ENCODE assay signal across 22 mouse cellular contexts in the genomic region with DNA sequence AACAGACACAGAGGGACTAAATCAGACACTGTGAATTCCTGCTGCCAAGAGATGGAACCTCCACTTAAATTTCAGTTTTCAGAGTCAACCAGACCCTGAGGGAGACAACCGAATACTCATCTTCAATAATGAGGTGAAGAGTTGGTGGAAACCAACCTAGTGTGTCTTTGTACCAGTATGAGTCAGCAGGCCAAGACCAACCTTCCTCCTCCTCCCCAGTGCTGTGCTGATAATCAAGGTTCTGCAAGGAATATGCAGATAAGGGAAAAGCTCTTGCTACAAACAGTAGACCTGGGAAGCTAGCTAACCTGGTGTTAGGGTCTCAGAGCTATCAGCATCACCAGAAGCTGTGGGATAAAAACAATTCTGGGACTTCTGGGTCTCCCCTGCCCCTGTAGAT.
A peak's percentile ranks its signal among the peaks of the same experiment; 100 is the strongest.
DNase-seq lines count a peak whose midpoint lies in the region; ATAC-seq and TF ChIP-seq lines count a peak whose summit lies in the region.
"Had no signal": no experiment of that assay in that cellular context is flagged by ENCODE, and none has a peak within 500 bp of the region (broad histone marks: within the 10 kb centered on the region; RNA-seq: fewer than 3 reads in every experiment).

No protein-coding gene starts in this region.

- H3K36me3 ChIP-seq in heart, embryonic 16.5 days (ENCODE audit: control insufficient read depth, insufficient read depth) = no peaks in the 10 kb centered on the region
- no peaks in the 10 kb centered on the region for H3K36me3 ChIP-seq in CH12.LX (replicated peaks in 1 of 2; ENCODE audit: control insufficient read depth in 1 of 2, insufficient read depth in 1 of 2, low read length in 1 of 2)
- no peaks in the 10 kb centered on the region for H3K36me3 ChIP-seq in intestine, embryonic 16.5 days (ENCODE audit: control insufficient read depth, insufficient read depth, low read length)
- H3K36me3 ChIP-seq in liver, embryonic 16.5 days (ENCODE audit: control insufficient read depth, insufficient read depth) = no peaks in the 10 kb centered on the region
- H3K36me3 ChIP-seq: embryonic facial prominence, embryonic 13.5 days; forebrain, embryonic 12.5 days; G1E; heart, embryonic 12.5 days; hindbrain, embryonic 12.5 days had no signal

- no peak overlapping the region for H3K4me2 ChIP-seq in heart, embryonic 16.5 days (ENCODE audit: low read depth, low read length)
- peak overlapping the region; percentile 1; the same call in 1 of the 2 replicates for H3K4me2 ChIP-seq in CH12.LX (ENCODE audit: insufficient read depth, low read depth, poor library complexity, severe bottlenecking)
- 0 out of 2 replicates have a peak overlapping the region, but pooled peaks have one; percentile 10 for H3K4me2 ChIP-seq in intestine, embryonic 16.5 days (ENCODE audit: low read depth, low read length)
- no peak overlapping the region for H3K4me2 ChIP-seq in liver, embryonic 16.5 days (ENCODE audit: low read depth, low read length)
- H3K4me2 ChIP-seq: embryonic facial prominence, embryonic 13.5 days; forebrain, embryonic 12.5 days; heart, embryonic 12.5 days; hindbrain, embryonic 12.5 days had no signal

- no peaks in the 10 kb centered on the region for H3K27me3 ChIP-seq in heart, embryonic 16.5 days (ENCODE audit: control insufficient read depth, insufficient read depth, low read length)
- no peaks in the 10 kb centered on the region for H3K27me3 ChIP-seq in CH12.LX (replicated peaks)
- no peaks in the 10 kb centered on the region for H3K27me3 ChIP-seq in intestine, embryonic 16.5 days (replicated peaks; ENCODE audit: control insufficient read depth, insufficient read depth, low read length)
- no peaks in the 10 kb centered on the region for H3K27me3 ChIP-seq in liver, embryonic 16.5 days (ENCODE audit: control insufficient read depth, insufficient read depth, low read depth, low read length)
- H3K27me3 ChIP-seq: embryonic facial prominence, embryonic 13.5 days; forebrain, embryonic 12.5 days; heart, embryonic 12.5 days; hindbrain, embryonic 12.5 days had no signal

- TF ChIP-seq POLR2A in CH12.LX (IDR thresholded peaks at IDR 0.05; ENCODE audit: low read depth, low read length) = no peak

- intact Hi-C loops in heart, postnatal 14 days (cut with DNase I) = no loop called here
- intact Hi-C loops in left cerebral cortex, postnatal 36 days (cut with DNase I) = no loop called here

- H3K4me1 ChIP-seq in heart, embryonic 16.5 days (ENCODE audit: control insufficient read depth, insufficient read depth, low read length) = peaks cover 27% of the 10 kb centered on the region
- peaks cover 4 to 61% of the 10 kb centered on the region in 2 experiments; a peak in 3 of 4 replicates for H3K4me1 ChIP-seq in CH12.LX (ENCODE audit: control insufficient read depth in 1 of 2, insufficient read depth in 2 of 2)
- 0 out of 2 replicates have a peak, but pooled peaks cover 9% of the 10 kb centered on the region for H3K4me1 ChIP-seq in intestine, embryonic 16.5 days (ENCODE audit: control insufficient read depth, insufficient read depth, low read length)
- H3K4me1 ChIP-seq in liver, embryonic 16.5 days (ENCODE audit: control insufficient read depth, low read depth, low read length) = no peaks in the 10 kb centered on the region
- H3K4me1 ChIP-seq: forebrain, embryonic 12.5 days; hindbrain, embryonic 12.5 days had no signal

- in situ Hi-C loops in CH12.LX (cut with MboI; ENCODE audit: low pct_ligation_motif_present, low pct_unique_long_range_greater_than_20kb, low sequenced_read_pairs) = loop anchor here (25.0 kb wide), 2 partner anchors 217 to 483 kb away; a partner anchor contains a TSS

- no peak for ATAC-seq in heart, embryonic 16.5 days (replicated peaks; ENCODE audit: extremely low read depth, insufficient read depth, low FRiP score)
- ATAC-seq in intestine, embryonic 16.5 days = peak; percentile 61; the same call in 1 of the 2 replicates
- peak; percentile 11; the same call in 1 of the 2 replicates for ATAC-seq in liver, embryonic 16.5 days (ENCODE audit: low read depth)
- ATAC-seq: forebrain, embryonic 16.5 days; hindbrain, embryonic 16.5 days had no signal

- no peaks in the 10 kb centered on the region for H3K9me3 ChIP-seq in heart, embryonic 16.5 days (replicated peaks; ENCODE audit: control insufficient read depth, low read length)
- no peaks in the 10 kb centered on the region for H3K9me3 ChIP-seq in CH12.LX (replicated peaks; ENCODE audit: low read length)
- no peaks in the 10 kb centered on the region for H3K9me3 ChIP-seq in intestine, embryonic 16.5 days (ENCODE audit: control insufficient read depth, low read length)
- no peaks in the 10 kb centered on the region for H3K9me3 ChIP-seq in liver, embryonic 16.5 days (replicated peaks; ENCODE audit: control insufficient read depth, low read length)
- H3K9me3 ChIP-seq: embryonic facial prominence, embryonic 13.5 days; forebrain, embryonic 12.5 days; heart, embryonic 12.5 days; hindbrain, embryonic 12.5 days had no signal

- H3K9ac ChIP-seq in heart, embryonic 16.5 days (ENCODE audit: low read length) = no peak overlapping the region
- no peak overlapping the region for H3K9ac ChIP-seq in CH12.LX (ENCODE audit: insufficient read depth, low read depth)
- no peak overlapping the region for H3K9ac ChIP-seq in intestine, embryonic 16.5 days (ENCODE audit: low read depth, low read length)
- no peak overlapping the region for H3K9ac ChIP-seq in liver, embryonic 16.5 days (ENCODE audit: low read depth, low read length)
- H3K9ac ChIP-seq: embryonic facial prominence, embryonic 13.5 days; forebrain, embryonic 12.5 days; heart, embryonic 12.5 days; hindbrain, embryonic 12.5 days had no signal

- dilution Hi-C loops in CH12.LX (cut with MboI; ENCODE audit: extremely low pct_ligation_motif_present, extremely low pct_unique_long_range_greater_than_20kb, low sequenced_read_pairs) = no loop called here

- no peak overlapping the region for H3K4me3 ChIP-seq in heart, embryonic 16.5 days (ENCODE audit: low read length)
- peak overlapping the region in 1 of 3 experiments; percentile 1 for H3K4me3 ChIP-seq in CH12.LX (replicated peaks in 1 of 3; ENCODE audit: low read depth in 2 of 3, low read length in 2 of 3, poor library complexity in 1 of 3)
- no peak overlapping the region for H3K4me3 ChIP-seq in intestine, embryonic 16.5 days (ENCODE audit: low read length)
- H3K4me3 ChIP-seq in liver, embryonic 16.5 days (ENCODE audit: low read depth, low read length) = no peak overlapping the region
- H3K4me3 ChIP-seq: embryonic facial prominence, embryonic 13.5 days; forebrain, embryonic 12.5 days; heart, adult 2 months; heart, embryonic 12.5 days; hindbrain, embryonic 12.5 days had no signal

- TF ChIP-seq CTCF in CH12.LX (conservative IDR thresholded peaks at IDR 0.05 in 1 of 2, IDR thresholded peaks at IDR 0.05 in 1 of 2; ENCODE audit: low read depth in 2 of 2, low read length in 2 of 2) = no peak

- TF ChIP-seq RAD21 in CH12.LX (IDR thresholded peaks at IDR 0.05; ENCODE audit: low read depth, low read length) = no peak

- peak; percentile 84 for TF ChIP-seq EP300 in CH12.LX (IDR thresholded peaks at IDR 0.05; ENCODE audit: low read length)

- WGBS in heart, embryonic 16.5 days = 66% methylated on average over 1 of the region's 1 CpGs
- 80% methylated on average over 1 of the region's 1 CpGs for WGBS in intestine, embryonic 16.5 days
- 53% methylated on average over 1 of the region's 1 CpGs for WGBS in liver, embryonic 16.5 days (ENCODE audit: insufficient replicate concordance)

- DNase-seq in heart, postnatal 14 days = no peak
- DNase-seq in CH12.LX (ENCODE audit: extremely low read depth) = peak; percentile 94
- DNase-seq in embryo, embryonic 10 days (ENCODE audit: low spot score) = no peak
- no peak for DNase-seq in lung, postnatal 4 days
- DNase-seq in left cerebral cortex, postnatal 36 days (ENCODE audit: low spot score in 2 of 2) = no peak
- DNase-seq: adrenal gland, postnatal 14 days; cerebellum, adult 11-12 months; cerebellum, adult 9-10 months; cerebellum, postnatal 25 days; gastrocnemius, postnatal 10 days; heart, adult 2 months; heart, postnatal 4 days had no signal

- no peaks in the 10 kb centered on the region for H3K79me2 ChIP-seq in CH12.LX (replicated peaks; ENCODE audit: control insufficient read depth, extremely low read depth, insufficient read depth, poor library complexity, severe bottlenecking)

- peak overlapping the region; percentile 58 for H3K27ac ChIP-seq in heart, embryonic 16.5 days (ENCODE audit: low read length)
- peak overlapping the region; percentile 2; the same call in 1 of the 2 replicates for H3K27ac ChIP-seq in CH12.LX (ENCODE audit: insufficient read depth, low read depth)
- peak overlapping the region; percentile 64 for H3K27ac ChIP-seq in intestine, embryonic 16.5 days (ENCODE audit: low read length)
- H3K27ac ChIP-seq in liver, embryonic 16.5 days (ENCODE audit: low read length) = no peak overlapping the region
- H3K27ac ChIP-seq: embryonic facial prominence, embryonic 13.5 days; forebrain, embryonic 12.5 days; heart, adult 2 months; hindbrain, embryonic 12.5 days had no signal

TF ChIP-seq in CH12.LX, 34 proteins besides CTCF, POLR2A, EP300 and RAD21 (continues in another document):
- TF ChIP-seq POLR2AphosphoS2 (IDR thresholded peaks at IDR 0.05; ENCODE audit: low read depth, low read length) (no peak), PAX5 (IDR thresholded peaks at IDR 0.05; ENCODE audit: low read length) (no peak), CHD2 (IDR thresholded peaks at IDR 0.05; ENCODE audit: low read length) (no peak), ZC3H11A (IDR thresholded peaks at IDR 0.05; ENCODE audit: low read depth, low read length) (no peak), SMC3 (IDR thresholded peaks at IDR 0.05; ENCODE audit: low read depth, low read length) (no peak), MAX (IDR thresholded peaks at IDR 0.05; ENCODE audit: low read length) (no peak), MEF2A (IDR thresholded peaks at IDR 0.05; ENCODE audit: borderline replicate concordance, low read depth, low read length) (no peak), MYC (IDR thresholded peaks at IDR 0.05; ENCODE audit: low read depth, low read length) (no peak), GABPA (IDR thresholded peaks at IDR 0.05; ENCODE audit: insufficient replicate concordance, low read depth, low read length) (no peak), TBP (conservative IDR thresholded peaks at IDR 0.05; ENCODE audit: low read depth, low read length) (no peak), ETS1 (conservative IDR thresholded peaks at IDR 0.05; ENCODE audit: low read depth, low read length) (peak; percentile 49), JUND (conservative IDR thresholded peaks at IDR 0.05; ENCODE audit: low read depth, low read length) (peak; percentile 97), BHLHE40 (IDR thresholded peaks at IDR 0.05; ENCODE audit: low read depth, low read length) (no peak), MXI1 (IDR thresholded peaks at IDR 0.05; ENCODE audit: low read depth, low read length) (no peak), RCOR1 (conservative IDR thresholded peaks at IDR 0.05; ENCODE audit: low read depth, low read length) (no peak), KAT2A (IDR thresholded peaks at IDR 0.05; ENCODE audit: insufficient replicate concordance, low read length) (no peak), E2F4 (IDR thresholded peaks at IDR 0.05; ENCODE audit: insufficient replicate concordance, low read depth, low read length) (no peak), JUN (IDR thresholded peaks at IDR 0.05; ENCODE audit: insufficient read depth, low read depth, low read length) (peak; percentile 81)

Comparison
In these comparisons a context has a peak if more than half of its experiments do, and no peak if none do; other contexts are left out.
1. H3K4me2 ChIP-seq: peak in CH12.LX (single experiment) and intestine, embryonic 16.5 days (single experiment); none in heart, embryonic 16.5 days (single experiment) and liver, embryonic 16.5 days (single experiment).